Mouse (Mus musculus): ENCODE data around the gene Pou2f1.
A peak's percentile ranks its signal among the peaks of the same experiment; 100 is the strongest.

Gene Pou2f1

GRCm38 (mm10) chr1:165882146-165882900 lies 120.2 kb downstream of the Pou2f1 start:
- no peak for DNase-seq (ENCODE audit: extremely low read depth, insufficient read length, low spot score)

GRCm38 (mm10) chr1:165878751-165879150 lies 123.7 kb downstream of the Pou2f1 start:
- DNase-seq (ENCODE audit: extremely low read depth, insufficient read length, low spot score): no peak

GRCm38 (mm10) chr1:165875520-165876284 lies 126.8 kb downstream of the Pou2f1 start:
- no peak for DNase-seq (ENCODE audit: extremely low read depth, insufficient read length, low spot score)

- no peak for DNase-seq (ENCODE audit: extremely low read depth, insufficient read length, low spot score)
Measured at GRCm38 (mm10) chr1:165874645-165875044, 127.8 kb downstream of the Pou2f1 start.

- no peak for DNase-seq (ENCODE audit: extremely low read depth, insufficient read length, low spot score)
Measured at GRCm38 (mm10) chr1:165868659-165869058, 133.8 kb downstream of the Pou2f1 start.

- no peak for DNase-seq (ENCODE audit: extremely low read depth, insufficient read length, low spot score)
Measured at GRCm38 (mm10) chr1:165866630-165867280, 135.7 kb downstream of the Pou2f1 start.

- no peak for DNase-seq (ENCODE audit: extremely low read depth, insufficient read length, low spot score)
Measured at GRCm38 (mm10) chr1:165864864-165865795, 137.3 kb downstream of the Pou2f1 start.

GRCm38 (mm10) chr1:165862059-165862458 lies 140.4 kb downstream of the Pou2f1 start:
- no peak for DNase-seq (ENCODE audit: extremely low read depth, insufficient read length, low spot score)

GRCm38 (mm10) chr1:165861235-165861609 lies 141.3 kb downstream of the Pou2f1 start:
- no peak for DNase-seq (ENCODE audit: extremely low read depth, insufficient read length, low spot score)

- DNase-seq (ENCODE audit: extremely low read depth, insufficient read length, low spot score): no peak
Measured at GRCm38 (mm10) chr1:165860373-165861234, 141.9 kb downstream of the Pou2f1 start.

- DNase-seq (ENCODE audit: extremely low read depth, insufficient read length, low spot score): no peak
Measured at GRCm38 (mm10) chr1:165858356-165858755, 144.1 kb downstream of the Pou2f1 start.

- no peak for DNase-seq (ENCODE audit: extremely low read depth, insufficient read length, low spot score)
Measured at GRCm38 (mm10) chr1:165857279-165857678, 145.2 kb downstream of the Pou2f1 start.

- DNase-seq (ENCODE audit: extremely low read depth, insufficient read length, low spot score): no peak
Measured at GRCm38 (mm10) chr1:165855759-165856545, 146.5 kb downstream of the Pou2f1 start.

- DNase-seq (ENCODE audit: extremely low read depth, insufficient read length, low spot score): peak; percentile 24
Measured at GRCm38 (mm10) chr1:165853729-165854420, 148.6 kb downstream of the Pou2f1 start.

- no peak for DNase-seq (ENCODE audit: extremely low read depth, insufficient read length, low spot score)
Measured at GRCm38 (mm10) chr1:165853131-165853721, 149.3 kb downstream of the Pou2f1 start.

GRCm38 (mm10) chr1:165852131-165852530 lies 150.3 kb downstream of the Pou2f1 start:
- DNase-seq (ENCODE audit: extremely low read depth, insufficient read length, low spot score): no peak

Data from 3134 (cell line).